Mouse (Mus musculus) bone marrow macrophage, adult 2 months (primary cell): ENCODE measurements at regions not wholly inside any gene's neighbourhood (a gene's known extent, or its start where the extent isn't known, plus 50 kb on each side); places are given as distances from the start of the nearest gene placed in this dataset.
A peak's percentile ranks its signal among the peaks of the same experiment; 100 is the strongest.

Source experiments
- H3K27ac ChIP-seq: 2 replicates; pipeline ENCODE4 v1.5.1; 2012; ENCODE audit warnings: low read depth, low read length; ENCODE audit not compliant: insufficient read depth
- H3K4me1 ChIP-seq: 2 replicates; pipeline ENCODE4 v1.6.1; 2012; ENCODE audit warnings: low read length; ENCODE audit not compliant: control insufficient read depth, insufficient read depth
- H3K4me3 ChIP-seq: 2 replicates; pipeline ENCODE4 v1.5.1; 2012; ENCODE audit warnings: mild to moderate bottlenecking, low read length, moderate library complexity; ENCODE audit not compliant: insufficient read depth
- CTCF ChIP-seq: IDR thresholded peaks from 2 replicates; pipeline ENCODE4 v1.5.1; 2012; ENCODE audit warnings: low read depth, mild to moderate bottlenecking, low read length, moderate library complexity
- POLR2A ChIP-seq: IDR thresholded peaks from 2 replicates; pipeline ENCODE4 v1.6.1; 2012; ENCODE audit warnings: mild to moderate bottlenecking, low read depth, low read length, borderline replicate concordance

DNA sequence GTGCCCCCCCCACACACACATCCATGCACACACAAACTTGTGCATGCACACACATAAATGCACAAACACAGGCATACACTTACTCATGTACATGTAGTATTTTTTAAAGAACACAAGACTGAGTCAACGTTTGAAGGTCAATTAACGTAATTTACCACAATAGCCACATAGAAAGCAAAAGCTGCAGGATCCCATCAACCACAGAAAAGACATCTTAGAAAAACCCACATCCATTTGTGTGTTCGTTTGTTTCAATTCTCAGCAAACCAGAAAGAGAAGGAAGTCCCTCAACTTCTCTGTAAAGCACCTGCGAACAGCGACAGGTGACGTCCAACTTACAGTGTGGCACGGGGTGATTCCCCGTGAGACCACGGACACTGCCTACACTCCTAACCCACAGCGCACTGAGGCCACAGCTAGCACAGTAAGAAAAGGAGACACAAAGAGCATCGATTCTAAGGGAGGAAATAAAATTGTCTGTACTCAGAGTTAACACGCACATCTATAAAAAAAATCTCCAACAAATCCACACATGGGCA, 53.8 kb downstream of the Dio3 start:
- Histone ChIP-seq H3K4me3 (no peak overlapping the region), H3K4me1 (no peaks in the 10 kb centered on the region), H3K27ac (no peak overlapping the region)
- no peak for TF ChIP-seq POLR2A
- TF ChIP-seq CTCF = no peak

DNA sequence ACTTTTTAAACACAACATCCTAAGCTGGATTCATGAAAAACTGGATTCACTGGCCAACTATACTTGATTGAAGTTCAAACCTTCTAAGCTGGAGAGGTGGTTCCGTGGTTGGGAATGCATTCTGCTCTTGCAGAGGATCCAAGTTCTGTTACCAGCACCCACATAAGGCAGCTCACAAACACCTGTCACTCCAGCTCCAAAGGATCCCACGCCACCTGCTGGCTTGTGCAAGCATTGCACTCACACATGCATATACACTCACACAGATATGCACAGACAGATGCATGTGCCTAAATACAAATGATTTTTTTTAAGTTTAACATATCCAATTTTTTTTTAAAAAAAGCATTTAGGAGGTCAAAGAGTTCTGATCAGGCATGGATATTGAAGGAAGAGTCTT, 55.7 kb downstream of the Dio3 start:
- no peak overlapping the region for H3K4me3 ChIP-seq
- no peaks in the 10 kb centered on the region for H3K4me1 ChIP-seq
- H3K27ac ChIP-seq = no peak overlapping the region
- no peak for TF ChIP-seq POLR2A
- TF ChIP-seq CTCF = 0 out of 2 replicates have a peak, but pooled peaks have one; percentile 16

GRCm38 (mm10) chr12:110344280-110344827, 65.5 kb downstream of the Dio3 start:
- TF ChIP-seq POLR2A = no peak
- Histone ChIP-seq H3K27ac (no peak overlapping the region), H3K4me3 (no peak overlapping the region), H3K4me1 (no peaks in the 10 kb centered on the region)

DNA sequence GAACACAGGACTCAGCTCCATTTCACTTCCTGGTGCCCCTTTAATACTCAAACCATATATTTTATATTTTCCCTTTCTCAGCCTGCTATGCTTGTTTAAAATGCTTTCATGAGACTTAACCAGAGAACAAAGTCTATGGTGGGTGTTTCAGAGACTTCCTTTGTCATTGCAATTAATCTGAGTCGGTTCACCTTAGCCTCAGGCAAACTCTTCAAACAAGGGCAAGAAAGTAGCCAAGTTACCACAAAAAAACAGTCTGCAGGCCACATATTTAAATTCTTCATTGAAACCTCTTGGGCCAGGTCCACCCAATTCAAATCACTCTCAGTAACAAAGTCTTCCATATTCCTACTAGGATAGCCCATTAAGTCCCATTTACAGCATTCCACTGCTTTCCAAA, 70.8 kb downstream of the Dio3 start:
- H3K27ac ChIP-seq = no peak overlapping the region
- H3K4me3 ChIP-seq = no peak overlapping the region
- TF ChIP-seq POLR2A (no peak), CTCF (no peak)
- no peaks in the 10 kb centered on the region for H3K4me1 ChIP-seq

DNA sequence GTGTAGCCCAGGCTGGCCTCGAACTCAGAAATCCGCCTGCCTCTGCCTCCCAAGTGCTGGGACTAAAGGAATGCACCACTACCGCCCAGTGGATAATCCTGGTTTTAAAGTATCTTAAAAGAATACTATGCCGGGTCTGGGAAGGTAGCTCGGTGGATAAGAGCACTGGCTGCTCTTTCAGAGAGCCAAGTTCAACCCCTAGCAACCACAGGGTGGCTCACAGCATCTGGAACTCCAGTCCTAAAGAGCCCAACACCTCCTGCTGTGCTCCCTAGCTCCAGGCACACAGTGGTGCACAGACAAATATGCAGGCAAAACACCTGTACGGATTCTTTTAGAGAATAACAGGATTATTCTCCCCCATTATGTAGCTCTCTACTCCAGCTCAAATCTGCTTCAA, 77.0 kb downstream of the Dio3 start:
- TF ChIP-seq POLR2A (no peak), CTCF (no peak)
- Histone ChIP-seq H3K4me3 (no peak overlapping the region), H3K27ac (no peak overlapping the region), H3K4me1 (no peaks in the 10 kb centered on the region)

- Histone ChIP-seq H3K4me3 (no peak overlapping the region), H3K27ac (no peak overlapping the region), H3K4me1 (no peaks in the 10 kb centered on the region)
- TF ChIP-seq CTCF = no peak
Observed at GRCm38 (mm10) chr12:110367102-110367501, 79.8 kb upstream of the Ppp2r5c start.

DNA sequence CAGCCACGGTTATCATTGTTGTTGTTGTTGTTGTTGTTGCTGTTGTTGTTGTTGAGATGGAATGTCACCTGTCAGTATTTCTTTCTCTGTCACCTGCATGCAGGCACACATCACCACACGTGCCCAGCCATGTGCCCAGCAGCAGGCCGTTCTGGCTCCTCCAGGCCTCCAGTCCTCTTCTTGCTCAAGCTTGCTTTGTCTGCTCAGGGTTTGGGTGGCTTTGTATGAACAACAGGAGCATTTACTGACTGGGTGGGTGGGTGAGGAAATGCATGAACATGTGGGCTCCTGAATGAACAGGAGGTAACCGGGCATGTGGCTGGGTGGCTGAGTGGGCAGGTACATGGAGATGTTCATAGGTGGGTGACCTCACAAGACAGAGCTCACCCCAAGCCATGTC, 79.1 kb upstream of the Ppp2r5c start:
- H3K27ac ChIP-seq = no peak overlapping the region
- H3K4me3 ChIP-seq = no peak overlapping the region
- H3K4me1 ChIP-seq = no peaks in the 10 kb centered on the region
- TF ChIP-seq CTCF (no peak), POLR2A (no peak)

DNA sequence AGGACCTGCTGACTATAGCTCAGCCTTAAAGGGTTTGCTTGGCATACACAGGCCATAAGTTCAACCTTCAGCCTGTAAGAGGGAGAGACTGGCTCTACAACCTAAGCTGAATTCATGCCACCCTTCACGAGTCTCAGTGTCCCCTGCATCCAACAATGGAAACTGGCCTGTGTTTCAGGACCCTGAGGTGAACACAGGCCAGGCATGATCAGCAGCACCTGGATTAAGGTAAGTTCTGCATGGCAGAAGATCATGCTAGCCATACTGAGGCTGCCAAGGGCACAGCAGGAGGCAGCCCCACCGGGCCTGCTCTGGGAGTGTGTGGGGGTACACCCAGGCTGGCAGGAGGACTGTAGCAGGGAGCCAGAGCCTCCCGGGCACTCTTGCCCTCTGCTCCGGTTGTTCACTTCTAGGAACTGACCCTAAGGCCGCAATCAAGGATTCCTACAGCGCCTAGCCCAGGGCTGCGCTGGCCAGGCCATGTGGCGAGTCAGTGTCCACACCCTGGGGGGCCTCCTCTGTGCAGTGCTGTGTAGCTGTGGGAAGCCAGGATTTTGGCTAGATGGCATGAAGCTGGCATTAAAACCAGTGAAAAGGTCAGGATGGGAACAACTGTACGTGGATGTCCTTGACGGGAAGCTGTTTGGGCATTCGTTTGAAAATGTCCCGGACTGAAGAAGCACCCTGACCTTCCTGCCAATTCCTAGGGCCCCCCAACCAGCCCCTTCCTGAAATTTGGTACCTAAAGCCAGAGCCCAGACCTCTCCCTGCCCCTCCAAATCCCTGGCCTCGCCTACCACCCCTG, 74.8 kb upstream of the Ppp2r5c start:
- no peak overlapping the region for H3K4me3 ChIP-seq
- H3K4me1 ChIP-seq = no peaks in the 10 kb centered on the region
- no peak for TF ChIP-seq CTCF
- TF ChIP-seq POLR2A = no peak
- no peak overlapping the region for H3K27ac ChIP-seq

DNA sequence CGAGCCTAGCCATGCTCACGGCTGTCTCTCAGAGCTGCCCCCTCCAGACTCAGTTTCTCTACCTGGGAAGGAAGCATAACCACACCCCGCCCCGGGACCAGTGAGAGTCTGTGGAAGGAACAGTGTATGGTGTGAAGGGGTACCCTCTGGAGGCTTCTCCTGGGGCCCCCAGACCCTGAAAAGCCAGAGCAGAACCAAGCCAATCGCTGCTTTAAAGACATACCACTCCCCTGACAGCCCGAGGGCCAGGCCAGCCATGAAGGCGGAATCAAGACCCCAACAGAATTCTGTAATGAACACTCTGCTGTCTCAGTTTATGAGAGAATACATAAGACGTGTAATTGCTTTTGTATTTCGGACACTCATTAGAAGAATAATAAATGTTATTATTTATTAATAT, 73.9 kb upstream of the Ppp2r5c start:
- Histone ChIP-seq H3K4me3 (no peak overlapping the region), H3K4me1 (0 out of 2 replicates have a peak, but pooled peaks cover 2% of the 10 kb centered on the region), H3K27ac (no peak overlapping the region)
- no peak for TF ChIP-seq CTCF
- no peak for TF ChIP-seq POLR2A

DNA sequence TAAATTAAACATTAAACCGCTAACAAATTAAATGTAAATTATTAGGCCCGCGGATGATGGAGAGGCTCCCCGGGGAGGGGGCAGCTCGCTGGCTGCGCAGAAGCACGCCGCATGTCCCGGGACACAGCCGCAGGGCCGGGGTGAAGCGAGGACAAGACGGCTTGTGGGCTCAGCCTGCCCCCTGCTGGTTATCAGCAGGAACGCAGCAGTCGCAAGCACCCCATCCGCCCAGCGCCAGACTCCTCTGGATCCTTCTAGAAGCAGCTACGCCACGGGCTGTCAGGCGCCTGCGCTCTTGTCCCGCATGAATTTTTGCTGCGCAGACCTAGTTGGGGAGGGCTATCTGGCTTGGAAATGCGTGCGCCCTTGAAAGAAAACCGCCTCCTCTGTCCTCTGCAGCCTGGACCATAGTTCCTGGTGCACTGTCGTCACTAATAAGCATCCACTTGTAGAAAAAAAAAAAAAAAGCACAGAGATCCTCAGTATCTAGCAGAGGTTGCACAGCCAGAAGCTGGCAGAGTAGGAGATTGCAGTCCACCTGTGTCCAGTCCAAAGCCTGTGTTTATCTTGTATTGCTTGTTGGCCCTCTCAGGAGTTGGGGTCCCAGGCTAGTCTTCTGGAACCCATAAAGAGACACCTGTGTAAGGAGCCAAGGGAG, 73.4 kb upstream of the Ppp2r5c start:
- peak; percentile 75 for TF ChIP-seq CTCF
- no peak for TF ChIP-seq POLR2A
- Histone ChIP-seq H3K27ac (no peak overlapping the region), H3K4me3 (no peak overlapping the region), H3K4me1 (0 out of 2 replicates have a peak, but pooled peaks cover 2% of the 10 kb centered on the region)

- no peak overlapping the region for H3K4me3 ChIP-seq
- H3K27ac ChIP-seq = no peak overlapping the region
- H3K4me1 ChIP-seq = 0 out of 2 replicates have a peak, but pooled peaks cover 2% of the 10 kb centered on the region
- TF ChIP-seq CTCF (no peak), POLR2A (no peak)
Observed at GRCm38 (mm10) chr12:110375139-110375538, 71.8 kb upstream of the Ppp2r5c start.
